Mouse (Mus musculus) MEL (cell line): Measurements from ENCODE around the gene Foxe3. TPM values are rescaled to one million over a fixed set of nuclear protein-coding genes. Genes with fewer than 3 reads are reported as not detected.

Source experiments
- polyA plus RNA-seq, 2 experiments: library from polyadenylated mRNA; stranded (reverse) in 1 of 2; unstranded in 1 of 2; fragments of >175 nt in 1 of 2; fragments of >200 nt in 1 of 2; gene quantifications; 2 replicates each; pipeline versions ENCODE4 v1.2.1 to v1.2.4; 2012; ENCODE audit warnings: low replicate concordance in 2 of 2, low read depth in 1 of 2; ENCODE audit not compliant: insufficient read length in 2 of 2, insufficient read depth in 1 of 2, missing spikeins in 1 of 2
- total RNA-seq: library from RNA; depleted of rRNA; stranded (reverse); fragments of 300-350 nt; gene quantifications from 2 replicates; pipeline ENCODE4 v1.2.3, GENCODE M21; 2012; rRNA removed

The Foxe3 gene
- total and polyA plus RNA-seq, 3 experiments, result not detected

Other genes starting within 250 kb of the Foxe3 start
- gene Gm12830, start 104.3 kb downstream of the Foxe3 start, total RNA-seq, result not detected in 2 replicates
- not detected for gene Gm12830, start 104.3 kb downstream of the Foxe3 start, polyA plus RNA-seq
- gene Foxd2, start 17.1 kb downstream of the Foxe3 start, total RNA-seq, result 0.42 and 0.73 TPM in 2 replicates
- gene Foxd2, start 17.1 kb downstream of the Foxe3 start, polyA plus RNA-seq, result 1 to 10 TPM in 1 of 2 experiments, not detected in 1; 1.1 TPM
- gene Cmpk1, start 61.2 kb upstream of the Foxe3 start, total RNA-seq, result 28.7 and 33.4 TPM in 2 replicates
- 10 to 100 TPM in 1 of 2 experiments, not detected in 1; 33.7 TPM for gene Cmpk1, start 61.2 kb upstream of the Foxe3 start, polyA plus RNA-seq
- 5.0 and 5.9 TPM in 2 replicates for gene Stil, start 74.1 kb upstream of the Foxe3 start, total RNA-seq
- 1 to 10 TPM in 1 of 2 experiments, not detected in 1; 9.1 TPM for gene Stil, start 74.1 kb upstream of the Foxe3 start, polyA plus RNA-seq
- gene Tal1, start 130.4 kb upstream of the Foxe3 start, total RNA-seq, result 21.2 and 34.9 TPM in 2 replicates
- 10 to 100 TPM in 1 of 2 experiments, not detected in 1; 48.9 TPM for gene Tal1, start 130.4 kb upstream of the Foxe3 start, polyA plus RNA-seq
- not detected in 2 replicates for gene Pdzk1ip1, start 162.7 kb upstream of the Foxe3 start, total RNA-seq
- gene Pdzk1ip1, start 162.7 kb upstream of the Foxe3 start, polyA plus RNA-seq, result under 1 TPM in 1 of 2 experiments, not detected in 1; 0.14 TPM
- 0.04 and 0.07 TPM in 2 replicates for gene Cyp4x1, start 208.3 kb upstream of the Foxe3 start, total RNA-seq
- gene Cyp4x1, start 208.3 kb upstream of the Foxe3 start, polyA plus RNA-seq, result under 1 TPM in 1 of 2 experiments, not detected in 1; 0.47 TPM